Mouse (Mus musculus): Measurements from ENCODE around the gene Pth1r. TPM values are rescaled to one million over a fixed set of nuclear protein-coding genes. Genes with fewer than 3 reads are reported as not detected.
A peak's percentile ranks its signal among the peaks of the same experiment; 100 is the strongest.

Pth1r gene
- polyA plus RNA-seq, 1 experiment, result 4.6 TPM

GRCm38 (mm10) chr9:110678886-110679285 is 68.1 kb downstream of the Pth1r start:
- no peak overlapping the region for H3K27ac ChIP-seq (ENCODE audit: insufficient read depth, low read length)
- H3K9me3 ChIP-seq (replicated peaks; ENCODE audit: control insufficient read depth, insufficient read depth, low read length, poor library complexity, severe bottlenecking), result no peaks in the 10 kb centered on the region
- peaks cover 22% of the 10 kb centered on the region for H3K4me1 ChIP-seq (ENCODE audit: control insufficient read depth, insufficient read depth, low read length)
- no peak for TF ChIP-seq POLR2A (IDR thresholded peaks at IDR 0.05; ENCODE audit: insufficient read depth, low read length)
- TF ChIP-seq CTCF (IDR thresholded peaks at IDR 0.05; ENCODE audit: low read depth, low read length), result no peak
- no peak for TF ChIP-seq EP300 (IDR thresholded peaks at IDR 0.05; ENCODE audit: insufficient read depth, low read depth, low read length)
- H3K9ac ChIP-seq (ENCODE audit: low read depth, poor library complexity, severe bottlenecking), result no peak overlapping the region
- no peak overlapping the region for H3K4me3 ChIP-seq (ENCODE audit: low read depth, low read length)
- no peaks in the 10 kb centered on the region for H3K36me3 ChIP-seq (ENCODE audit: control insufficient read depth, insufficient read depth, low read length, poor library complexity, severe bottlenecking)
- H3K27me3 ChIP-seq (ENCODE audit: control insufficient read depth, insufficient read depth, low read length, poor library complexity, severe bottlenecking), result no peaks in the 10 kb centered on the region

GRCm38 (mm10) chr9:110676492-110676911 is 70.4 kb downstream of the Pth1r start:
- no peak for TF ChIP-seq CTCF (IDR thresholded peaks at IDR 0.05; ENCODE audit: low read depth, low read length)
- TF ChIP-seq POLR2A (IDR thresholded peaks at IDR 0.05; ENCODE audit: insufficient read depth, low read length), result no peak
- no peak for TF ChIP-seq EP300 (IDR thresholded peaks at IDR 0.05; ENCODE audit: insufficient read depth, low read depth, low read length)

GRCm38 (mm10) chr9:110673107-110673752 is 73.7 kb downstream of the Pth1r start:
- TF ChIP-seq POLR2A (IDR thresholded peaks at IDR 0.05; ENCODE audit: insufficient read depth, low read length) (no peak), CTCF (IDR thresholded peaks at IDR 0.05; ENCODE audit: low read depth, low read length) (no peak), EP300 (IDR thresholded peaks at IDR 0.05; ENCODE audit: insufficient read depth, low read depth, low read length) (0 out of 2 replicates have a peak, but pooled peaks have one; percentile 35)
- H3K4me3 ChIP-seq (ENCODE audit: low read depth, low read length), result no peak overlapping the region
- H3K9me3 ChIP-seq (replicated peaks; ENCODE audit: control insufficient read depth, insufficient read depth, low read length, poor library complexity, severe bottlenecking), result no peaks in the 10 kb centered on the region
- H3K9ac ChIP-seq (ENCODE audit: low read depth, poor library complexity, severe bottlenecking), result no peak overlapping the region
- no peaks in the 10 kb centered on the region for H3K36me3 ChIP-seq (ENCODE audit: control insufficient read depth, insufficient read depth, low read length, poor library complexity, severe bottlenecking)
- no peak overlapping the region for H3K27ac ChIP-seq (ENCODE audit: insufficient read depth, low read length)
- H3K4me1 ChIP-seq (ENCODE audit: control insufficient read depth, insufficient read depth, low read length), result peaks cover 7% of the 10 kb centered on the region
- H3K27me3 ChIP-seq (ENCODE audit: control insufficient read depth, insufficient read depth, low read length, poor library complexity, severe bottlenecking), result no peaks in the 10 kb centered on the region

More at GRCm38 (mm10) chr9:110676492-110676911, 70.4 kb downstream of the Pth1r start:
- H3K27me3 ChIP-seq (ENCODE audit: control insufficient read depth, insufficient read depth, low read length, poor library complexity, severe bottlenecking), result no peaks in the 10 kb centered on the region
- peaks cover 13% of the 10 kb centered on the region for H3K4me1 ChIP-seq (ENCODE audit: control insufficient read depth, insufficient read depth, low read length)
- H3K9ac ChIP-seq (ENCODE audit: low read depth, poor library complexity, severe bottlenecking), result no peak overlapping the region
- H3K4me3 ChIP-seq (ENCODE audit: low read depth, low read length), result no peak overlapping the region
- H3K9me3 ChIP-seq (replicated peaks; ENCODE audit: control insufficient read depth, insufficient read depth, low read length, poor library complexity, severe bottlenecking), result no peaks in the 10 kb centered on the region
- H3K27ac ChIP-seq (ENCODE audit: insufficient read depth, low read length), result no peak overlapping the region
- H3K36me3 ChIP-seq (ENCODE audit: control insufficient read depth, insufficient read depth, low read length, poor library complexity, severe bottlenecking), result no peaks in the 10 kb centered on the region

- no peak overlapping the region for H3K27ac ChIP-seq (ENCODE audit: insufficient read depth, low read length)
- H3K9ac ChIP-seq (ENCODE audit: low read depth, poor library complexity, severe bottlenecking), result no peak overlapping the region
- H3K27me3 ChIP-seq (ENCODE audit: control insufficient read depth, insufficient read depth, low read length, poor library complexity, severe bottlenecking), result no peaks in the 10 kb centered on the region
- no peaks in the 10 kb centered on the region for H3K9me3 ChIP-seq (replicated peaks; ENCODE audit: control insufficient read depth, insufficient read depth, low read length, poor library complexity, severe bottlenecking)
- TF ChIP-seq EP300 (IDR thresholded peaks at IDR 0.05; ENCODE audit: insufficient read depth, low read depth, low read length) (no peak), POLR2A (IDR thresholded peaks at IDR 0.05; ENCODE audit: insufficient read depth, low read length) (no peak), CTCF (IDR thresholded peaks at IDR 0.05; ENCODE audit: low read depth, low read length) (peak; percentile 76)
- no peaks in the 10 kb centered on the region for H3K36me3 ChIP-seq (ENCODE audit: control insufficient read depth, insufficient read depth, low read length, poor library complexity, severe bottlenecking)
- H3K4me3 ChIP-seq (ENCODE audit: low read depth, low read length), result no peak overlapping the region
- peaks cover 7% of the 10 kb centered on the region for H3K4me1 ChIP-seq (ENCODE audit: control insufficient read depth, insufficient read depth, low read length)
Measured at GRCm38 (mm10) chr9:110672462-110673106, 74.4 kb downstream of the Pth1r start.

Other genes starting within 250 kb of the Pth1r start
- 82.3 and 86.0 TPM in 2 replicates for gene Setd2, start 214.5 kb downstream of the Pth1r start, polyA plus RNA-seq (2011; ENCODE audit: insufficient read depth, insufficient read length, low read depth, missing spikeins)
- gene Nradd, start 122.7 kb downstream of the Pth1r start, polyA plus RNA-seq (2011; ENCODE audit: insufficient read depth, insufficient read length, low read depth, missing spikeins), result 43.5 and 48.0 TPM in 2 replicates
- gene Nbeal2, start 93.0 kb downstream of the Pth1r start, polyA plus RNA-seq (2011; ENCODE audit: insufficient read depth, insufficient read length, low read depth, missing spikeins), result 10.3 and 11.6 TPM in 2 replicates
- 33.5 and 40.5 TPM in 2 replicates for gene Ccdc12, start 90.6 kb downstream of the Pth1r start, polyA plus RNA-seq (2011; ENCODE audit: insufficient read depth, insufficient read length, low read depth, missing spikeins)
- 2.2 and 4.1 TPM in 2 replicates for gene Myl3, start 5.3 kb downstream of the Pth1r start, polyA plus RNA-seq (2011; ENCODE audit: insufficient read depth, insufficient read length, low read depth, missing spikeins)
- gene Prss42, start 51.0 kb upstream of the Pth1r start, polyA plus RNA-seq (2011; ENCODE audit: insufficient read depth, insufficient read length, low read depth, missing spikeins), result 8.7 and 11.0 TPM in 2 replicates
- 0.54 and 2.1 TPM in 2 replicates for gene Prss44, start 66.8 kb upstream of the Pth1r start, polyA plus RNA-seq (2011; ENCODE audit: insufficient read depth, insufficient read length, low read depth, missing spikeins)
- gene Prss43, start 79.5 kb upstream of the Pth1r start, polyA plus RNA-seq (2011; ENCODE audit: insufficient read depth, insufficient read length, low read depth, missing spikeins), result not detected in 2 replicates
- 0.66 TPM in 1 of 2 replicates, not detected in the other for gene Prss45, start 87.4 kb upstream of the Pth1r start, polyA plus RNA-seq (2011; ENCODE audit: insufficient read depth, insufficient read length, low read depth, missing spikeins)
- gene Prss46, start 97.4 kb upstream of the Pth1r start, polyA plus RNA-seq (2011; ENCODE audit: insufficient read depth, insufficient read length, low read depth, missing spikeins), result not detected in 2 replicates
- gene Prss50, start 110.8 kb upstream of the Pth1r start, polyA plus RNA-seq (2011; ENCODE audit: insufficient read depth, insufficient read length, low read depth, missing spikeins), result 1.9 and 2.7 TPM in 2 replicates
- 17.4 and 18.1 TPM in 2 replicates for gene Als2cl, start 132.7 kb upstream of the Pth1r start, polyA plus RNA-seq (2011; ENCODE audit: insufficient read depth, insufficient read length, low read depth, missing spikeins)
- 1.6 and 3.1 TPM in 2 replicates for gene Tmie, start 133.0 kb upstream of the Pth1r start, polyA plus RNA-seq (2011; ENCODE audit: insufficient read depth, insufficient read length, low read depth, missing spikeins)
- not detected in 2 replicates for gene Fam240a, start 169.7 kb upstream of the Pth1r start, polyA plus RNA-seq (2011; ENCODE audit: insufficient read depth, insufficient read length, low read depth, missing spikeins)
- 462 and 483 TPM in 2 replicates for gene Tdgf1, start 199.0 kb upstream of the Pth1r start, polyA plus RNA-seq (2011; ENCODE audit: insufficient read depth, insufficient read length, low read depth, missing spikeins)
- 5.8 and 11.9 TPM in 2 replicates for gene Lrrc2, start 204.4 kb upstream of the Pth1r start, polyA plus RNA-seq (2011; ENCODE audit: insufficient read depth, insufficient read length, low read depth, missing spikeins)
- gene Rtp3, start 243.4 kb upstream of the Pth1r start, polyA plus RNA-seq (2011; ENCODE audit: insufficient read depth, insufficient read length, low read depth, missing spikeins), result not detected in 2 replicates